Mouse (Mus musculus) erythroblast, embryonic 14.5 days (primary cell): ENCODE data around the gene Wdr92.

Experiments used
- GATA1 ChIP-seq: IDR thresholded peaks from 2 replicates; pipeline ENCODE4 v1.6.1; 2012; ENCODE audit warnings: low read length, inconsistent platforms, mixed read lengths
- TAL1 ChIP-seq: IDR thresholded peaks from 3 replicates; pipeline ENCODE4 v1.6.1; 2012; ENCODE audit warnings: low read length, inconsistent platforms, mixed read lengths

- TF ChIP-seq GATA1 = no peak
- no peak for TF ChIP-seq TAL1
Measured at GRCm38 (mm10) chr11:17138306-17139033, 43.4 kb upstream of the Wdr92 start.
